Mouse (Mus musculus) skeletal muscle tissue, adult 2 months (tissue): ENCODE data around the gene Idnk.

Source experiments
- DNase-seq: peaks from one replicate; pipeline ENCODE4 v3.0.0-alpha.2; 2012; ENCODE audit warnings: low read depth, low spot score

Gene Idnk

DNA sequence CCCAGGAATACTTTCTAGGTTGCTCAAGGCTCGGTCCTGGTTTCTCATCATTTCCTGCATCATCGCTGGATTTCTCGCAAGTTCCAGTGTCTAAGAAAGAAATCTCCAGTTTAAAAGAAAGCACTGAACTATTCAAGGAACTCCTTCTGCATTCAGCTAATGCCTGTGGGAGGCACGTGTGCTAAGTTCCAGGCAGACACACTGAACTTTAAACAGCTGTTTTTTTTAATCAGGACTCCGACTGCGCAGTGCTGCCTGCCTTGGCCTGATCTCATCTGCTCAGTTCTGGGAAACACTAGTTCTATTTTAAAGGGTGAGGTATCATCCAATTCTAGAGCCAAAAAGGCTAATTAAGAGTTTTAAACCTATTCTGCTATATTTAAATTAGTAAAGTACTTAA, 34.7 kb downstream of the Idnk start:
- DNase-seq, result no peak

DNA sequence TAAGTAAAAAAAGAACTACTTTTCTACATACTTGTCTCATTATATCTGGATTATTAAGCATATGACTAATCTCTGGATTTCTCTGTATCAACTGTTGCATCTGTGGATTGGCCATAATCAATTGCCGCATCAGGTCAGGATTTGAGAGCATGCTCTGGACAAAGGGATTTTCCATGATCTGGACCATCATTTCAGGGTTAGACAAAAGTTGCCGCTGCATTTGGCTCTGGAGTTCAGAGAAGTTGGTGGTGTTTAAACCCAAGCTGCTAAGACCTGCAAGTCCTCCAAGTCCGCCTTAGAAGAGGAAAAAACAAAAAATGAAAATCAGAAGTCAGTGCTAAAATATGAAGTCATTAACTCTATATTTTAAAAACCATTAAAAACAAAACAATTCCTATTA, 35.8 kb downstream of the Idnk start:
- DNase-seq, result no peak

DNA sequence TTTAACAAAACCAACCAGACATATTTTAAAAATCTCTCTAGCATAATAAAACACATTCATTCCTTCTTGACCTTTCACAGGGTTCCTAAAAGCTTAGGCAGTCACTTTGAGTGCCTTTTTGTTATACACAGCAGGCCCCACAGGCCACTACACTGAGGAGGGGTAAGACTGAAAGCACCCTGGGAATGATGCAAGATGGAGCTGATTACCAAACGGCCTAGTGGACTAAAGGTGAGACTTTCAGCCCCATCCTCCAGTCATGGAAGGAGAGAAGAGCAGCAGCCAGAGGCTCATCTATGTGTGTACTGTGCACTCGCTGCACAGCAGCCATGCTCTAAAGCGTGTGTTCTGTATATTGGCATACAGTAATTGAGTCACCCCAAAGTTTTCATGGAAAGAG, 37.5 kb downstream of the Idnk start:
- no peak for DNase-seq

DNA sequence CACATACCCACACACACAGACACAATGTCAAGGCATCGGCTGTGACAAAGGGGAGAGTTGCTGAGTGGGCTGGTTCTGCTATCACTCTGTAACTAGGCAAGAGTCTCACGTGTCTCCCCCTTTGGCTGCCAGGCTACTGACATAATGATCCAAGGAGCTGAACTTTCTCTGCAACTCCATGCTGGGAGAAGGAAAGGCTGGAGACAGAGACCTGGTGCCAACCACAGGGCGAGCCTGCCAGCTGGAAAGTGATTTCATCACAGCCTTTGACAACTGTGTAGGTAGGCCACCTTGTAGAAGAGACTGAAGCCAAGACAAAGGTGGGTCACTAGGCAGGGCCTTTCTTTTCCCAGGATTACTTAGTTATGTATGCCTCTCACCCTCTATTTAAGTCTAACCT, 39.8 kb downstream of the Idnk start:
- no peak for DNase-seq

DNA sequence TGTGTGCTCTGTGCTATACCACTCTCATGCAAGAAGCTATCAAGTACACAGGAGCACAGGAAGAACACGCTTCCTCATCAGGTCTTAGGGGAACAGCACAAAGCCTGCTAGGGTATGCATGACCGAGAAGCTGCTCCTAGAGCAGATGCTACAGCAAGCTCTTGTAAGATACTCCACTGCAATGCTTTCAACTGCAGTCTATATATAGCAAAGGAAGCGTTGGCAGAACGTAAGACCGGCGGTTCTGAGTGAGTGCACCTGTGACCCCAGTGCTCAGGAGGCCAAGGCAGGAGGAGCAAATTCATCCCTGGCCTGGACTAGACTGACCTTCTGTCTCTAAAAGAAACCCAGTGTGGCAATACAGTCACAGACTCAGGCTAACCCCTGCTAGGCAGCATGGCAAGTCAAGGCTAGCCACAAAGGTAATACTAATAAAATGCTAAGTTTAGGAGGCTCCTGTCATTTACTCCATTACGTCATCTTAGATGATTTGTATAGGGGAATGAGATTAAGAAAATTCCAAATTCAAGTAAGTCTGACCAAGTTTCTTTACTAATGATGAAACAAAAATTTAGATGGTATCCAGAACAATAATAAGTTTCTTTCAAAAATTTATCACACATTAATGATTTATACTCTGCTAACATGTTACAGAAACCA, 40.7 kb downstream of the Idnk start:
- peak; percentile 38 for DNase-seq

DNA sequence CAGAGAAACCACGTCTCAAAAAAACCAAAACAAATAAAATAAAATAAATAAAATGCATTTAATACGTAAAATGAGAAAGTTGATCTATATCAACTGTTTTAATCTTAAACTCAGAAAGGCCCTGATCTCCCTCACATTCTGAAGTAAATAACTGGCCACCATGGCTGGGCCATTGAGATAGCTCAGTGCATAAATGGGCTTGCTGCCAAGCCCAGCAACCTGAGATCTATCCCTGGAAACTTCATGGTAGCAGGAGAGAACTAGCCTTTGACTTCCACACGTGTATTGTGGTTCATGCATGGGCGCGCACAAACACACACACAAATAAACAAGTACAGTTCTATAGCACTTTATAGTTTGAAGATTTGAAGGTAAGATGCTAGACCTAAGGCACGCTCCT, 43.9 kb downstream of the Idnk start:
- DNase-seq, result no peak

DNA sequence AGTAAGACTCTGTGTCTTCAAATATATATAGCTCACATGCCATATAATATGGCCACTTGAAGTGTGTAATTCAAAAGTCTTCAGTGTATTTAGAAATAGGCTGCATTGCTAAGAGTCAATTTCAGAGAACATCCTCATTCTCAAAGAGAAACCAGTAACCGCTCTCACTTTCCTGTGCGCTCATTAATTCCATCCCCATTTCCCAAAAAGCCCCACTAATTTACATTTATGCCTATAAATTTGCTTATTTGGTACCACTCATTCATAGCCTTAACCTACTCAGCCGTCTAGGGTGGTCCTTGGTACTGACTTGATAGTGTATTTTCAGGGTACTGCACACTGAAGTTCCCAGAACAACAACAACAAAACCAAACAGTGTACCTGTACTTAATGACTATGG, 44.5 kb downstream of the Idnk start:
- DNase-seq, result no peak

- DNase-seq, result no peak
These were observed 45.5 kb downstream of the Idnk start for GRCm38 (mm10) chr13:58202903-58203302.

- no peak for DNase-seq
These were observed 46.8 kb downstream of the Idnk start for GRCm38 (mm10) chr13:58204202-58204601.

DNA sequence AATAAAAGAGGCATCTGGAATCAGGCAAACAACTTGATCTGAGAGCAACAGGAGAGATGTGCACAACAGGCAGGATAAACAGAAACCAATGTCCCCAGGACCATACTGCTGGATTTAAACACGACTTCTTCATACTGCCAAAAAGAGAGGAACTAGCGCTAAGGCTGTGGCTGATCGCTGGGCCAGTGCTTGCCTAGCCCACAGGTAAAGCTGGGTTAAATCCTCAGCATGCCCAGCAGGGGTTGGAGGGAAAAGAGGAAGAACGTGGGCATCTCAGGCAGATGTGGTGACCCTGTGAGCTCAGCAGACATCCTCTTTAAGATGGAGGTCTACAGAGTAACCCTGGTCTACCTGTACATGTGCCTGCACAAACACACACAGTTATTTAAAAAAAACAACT, 47.5 kb downstream of the Idnk start:
- no peak for DNase-seq

DNA sequence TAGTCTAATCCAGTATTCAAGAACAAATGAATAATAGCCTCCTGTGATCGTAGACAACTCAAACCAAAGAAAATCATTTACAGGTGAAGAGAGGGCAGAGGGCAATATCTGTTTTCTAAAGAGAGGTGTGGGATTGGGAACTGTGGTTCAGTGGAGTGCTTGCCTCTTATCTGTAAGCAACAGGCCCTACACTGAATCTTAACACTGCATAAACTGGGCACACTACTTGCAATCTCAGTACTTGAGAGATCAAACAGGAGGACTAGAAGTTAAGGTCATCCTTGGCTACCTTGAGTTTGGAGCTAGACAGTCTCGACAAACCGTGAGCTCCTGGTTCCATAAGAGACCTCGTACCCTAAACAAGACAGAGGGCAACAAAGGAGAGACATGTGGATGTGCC, 48.6 kb downstream of the Idnk start:
- no peak for DNase-seq

- no peak for DNase-seq
These were observed 53.0 kb downstream of the Idnk start for GRCm38 (mm10) chr13:58210441-58210840.

DNA sequence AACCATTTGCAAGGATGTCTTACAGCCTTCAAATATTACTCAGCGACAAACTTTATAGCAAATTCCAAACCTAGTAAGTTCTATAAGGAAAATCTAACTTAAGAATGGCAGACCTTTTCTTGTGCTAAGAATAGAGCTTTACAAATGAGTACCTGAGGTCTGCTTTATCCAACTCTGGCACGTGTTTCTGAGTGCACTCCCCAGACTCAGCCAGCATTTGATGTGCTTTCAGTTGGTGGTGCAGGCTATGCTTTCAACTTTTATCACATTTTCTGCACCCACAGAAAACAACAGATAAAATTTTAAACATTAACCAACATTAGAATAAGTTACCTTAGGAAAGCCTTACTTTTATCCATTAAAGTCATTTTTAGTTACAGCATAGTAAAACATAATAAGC, 55.1 kb downstream of the Idnk start:
- no peak for DNase-seq

GRCm38 (mm10) chr13:58213801-58214200, 56.4 kb downstream of the Idnk start:
- DNase-seq, result no peak
